Mouse (Mus musculus): ENCODE data around the gene Tmem190.
"Not testable (repeated sequence)": the region's sequence is repeated elsewhere in the genome, so short reads cannot be mapped to it uniquely, and the experiment has no call there.

Gene Tmem190

DNA sequence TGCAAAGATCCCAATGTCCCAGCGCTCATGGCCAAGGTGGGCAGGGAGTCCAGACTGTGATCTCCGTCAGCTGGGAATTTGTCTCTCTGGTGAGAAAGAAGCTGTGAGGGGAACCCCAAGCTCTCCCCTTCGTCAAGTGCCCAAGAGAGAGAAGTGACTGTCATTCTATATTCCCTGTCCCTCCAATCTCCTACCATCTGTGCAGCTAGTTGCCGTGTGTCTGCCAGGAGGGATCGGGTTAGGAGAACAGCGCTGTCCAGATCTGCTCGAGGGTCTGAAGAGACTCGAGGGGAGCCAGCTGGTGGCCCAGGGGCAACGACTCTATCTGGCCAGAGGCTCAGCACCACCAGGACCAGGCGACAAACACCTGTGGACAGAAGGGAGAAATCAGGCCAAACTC is 6.6 kb upstream of the Tmem190 start:
- DNase-seq (ENCODE audit: low read depth, low spot score) = no peak

DNA sequence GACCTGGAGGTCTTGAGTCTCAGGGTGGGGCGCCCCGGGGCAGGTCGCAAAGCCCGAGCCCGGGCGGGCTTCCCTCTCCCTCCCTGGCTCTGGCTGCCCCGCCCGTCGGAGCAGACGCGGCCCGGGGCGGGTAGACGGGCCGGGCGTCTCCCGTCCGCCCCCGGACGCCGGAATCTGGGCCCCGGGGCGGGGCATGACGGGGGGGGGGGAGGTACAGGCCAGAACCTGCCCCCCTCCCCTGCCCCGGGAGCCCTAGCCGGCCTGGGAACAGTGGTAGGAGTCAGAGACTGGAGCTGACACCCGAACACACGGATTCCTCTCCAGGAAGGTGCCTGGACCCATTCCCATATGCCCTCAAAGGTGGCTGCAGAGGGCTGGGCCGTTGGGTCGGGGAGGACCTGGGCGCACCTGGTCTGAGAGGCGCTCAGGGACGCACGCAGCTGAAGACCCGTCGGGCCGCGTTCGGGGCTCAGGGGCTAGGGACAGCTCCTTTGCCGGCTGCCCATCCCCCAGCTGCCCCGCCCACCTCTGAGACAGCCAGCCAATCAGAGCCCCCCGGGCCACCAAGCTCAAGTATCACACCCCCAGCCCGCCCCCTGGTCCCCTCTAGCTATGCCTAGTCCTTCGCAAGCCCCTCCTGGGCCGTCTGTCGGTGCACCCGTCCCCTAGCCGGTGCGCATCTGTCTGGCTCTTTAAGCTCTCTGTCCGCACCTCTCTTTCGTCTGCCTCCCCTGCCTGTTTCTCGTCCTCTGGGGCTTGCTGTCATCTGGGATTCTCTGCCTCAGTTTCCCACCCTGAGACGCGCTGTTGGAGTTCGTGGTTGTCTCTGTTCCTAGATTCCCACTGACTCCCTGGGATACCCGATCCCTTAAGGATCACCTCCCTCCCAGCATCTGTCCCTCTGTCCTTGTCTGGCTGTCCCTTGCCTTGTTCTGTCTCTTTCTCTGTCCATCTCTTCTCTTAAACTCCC is 5.6 kb upstream of the Tmem190 start:
- DNase-seq (ENCODE audit: low read depth, low spot score) = no peak

GRCm38 (mm10) chr7:4777851-4778637 is 4.7 kb upstream of the Tmem190 start:
- no peak for DNase-seq (ENCODE audit: low read depth, low spot score)

DNA sequence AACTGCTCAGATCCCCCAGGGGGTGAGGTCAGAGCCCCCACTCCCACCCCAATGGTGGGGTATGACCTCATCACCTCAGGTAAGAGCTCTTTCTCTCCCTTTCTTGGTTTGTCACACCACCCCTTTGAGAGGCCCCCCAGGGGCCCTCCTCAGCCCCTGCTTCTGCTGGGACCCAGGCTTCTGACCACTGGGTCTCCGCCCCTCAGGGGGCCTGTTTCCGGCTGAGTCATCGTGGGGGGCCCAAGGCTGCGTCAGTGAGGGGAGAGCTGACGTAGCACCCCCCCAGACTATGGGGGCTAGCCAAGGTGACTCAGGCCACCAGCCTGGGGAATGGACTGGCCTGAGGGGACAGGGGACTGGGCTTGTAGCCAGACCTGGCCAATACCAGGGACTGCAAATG is 2.8 kb upstream of the Tmem190 start:
- DNase-seq (ENCODE audit: low read depth, low spot score) = no peak

GRCm38 (mm10) chr7:4782130-4782529 is 607 bp upstream of the Tmem190 start:
- no peak for DNase-seq (ENCODE audit: low read depth, low spot score)

GRCm38 (mm10) chr7:4783667-4784268 is 1.0 kb downstream of the Tmem190 start:
- no peak for DNase-seq (ENCODE audit: low read depth, low spot score)

GRCm38 (mm10) chr7:4788499-4789435 is 6.0 kb downstream of the Tmem190 start:
- DNase-seq (ENCODE audit: low read depth, low spot score) = no peak

DNA sequence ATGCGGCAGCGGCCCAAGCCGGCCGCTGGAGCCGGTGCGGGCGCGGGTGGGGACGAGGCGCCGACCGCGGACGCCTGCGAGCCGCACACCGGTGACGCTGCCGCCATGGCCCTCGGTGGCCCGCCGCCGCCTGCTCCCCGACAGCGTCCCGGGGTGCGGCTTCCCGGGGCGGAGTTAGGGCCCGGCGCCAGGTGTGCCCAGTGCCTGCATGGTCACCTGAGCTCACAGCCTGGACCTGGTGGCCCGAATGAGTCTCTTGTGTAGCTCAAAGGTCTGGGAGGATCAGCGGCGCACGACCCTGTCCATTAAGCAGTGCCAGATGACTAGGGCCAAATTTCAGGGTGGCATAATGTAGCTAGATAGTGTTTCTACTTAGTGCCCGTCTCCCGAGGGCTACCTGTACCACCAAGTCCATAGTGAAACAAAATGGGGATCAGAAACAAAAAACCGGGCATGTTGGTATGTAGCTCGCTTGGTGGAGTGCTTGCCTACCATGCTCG is 6.7 kb downstream of the Tmem190 start, which contains the start of gene Tmem238:
Gene Tmem238 (minus strand): TSS at position 221 of the 500 bp plus-strand sequence.
- no peak for DNase-seq (ENCODE audit: low read depth, low spot score)

DNA sequence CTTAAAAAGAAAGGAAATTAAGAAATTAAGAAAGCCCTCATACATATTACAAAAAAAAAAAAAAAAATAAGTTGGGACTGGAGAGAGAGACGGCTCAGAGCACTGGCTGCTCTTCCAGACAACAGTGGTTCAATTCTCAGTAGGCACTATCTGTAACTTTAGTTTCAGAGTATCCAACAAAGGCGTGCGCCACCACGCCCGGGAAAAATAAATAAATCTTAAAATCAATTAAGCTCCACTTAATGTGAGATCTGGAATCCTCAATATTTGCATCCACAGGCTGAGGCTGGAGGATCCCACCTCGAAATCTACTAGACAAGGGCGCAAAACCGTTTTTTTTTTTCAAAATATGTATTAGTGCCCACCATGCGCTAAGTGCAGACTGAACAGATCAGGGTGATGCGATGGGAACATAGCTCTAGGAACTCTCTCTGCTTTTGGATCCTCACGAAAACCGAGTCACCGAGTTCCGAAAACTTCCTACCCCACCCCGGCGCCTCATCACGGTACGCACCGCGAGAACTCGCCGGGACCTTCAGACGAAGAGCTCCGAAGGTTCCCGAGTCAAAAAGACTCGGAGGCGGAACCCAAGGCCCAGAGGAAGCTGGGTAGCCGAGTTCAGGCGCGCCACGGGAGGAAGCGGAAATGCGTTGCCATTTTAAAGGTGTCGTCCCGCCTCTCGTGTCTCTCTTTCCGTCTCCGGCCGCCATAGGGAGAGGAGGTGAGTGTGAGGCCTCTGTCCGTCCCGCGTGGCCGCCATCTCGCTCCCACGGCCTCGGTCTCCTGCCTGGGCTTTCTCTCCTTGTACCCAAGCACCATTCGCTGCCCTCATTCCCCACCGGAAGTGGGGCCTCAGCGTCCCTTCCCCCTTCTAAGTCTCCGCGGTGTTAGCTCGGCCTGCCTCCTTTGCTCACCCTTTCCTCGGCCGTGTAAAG is 9.8 kb downstream of the Tmem190 start, which contains the start of gene Rpl28:
Gene Rpl28 (plus strand): TSS at position 597 of the 935 bp plus-strand sequence.
- peak; percentile 94 for DNase-seq (ENCODE audit: low read depth, low spot score)

GRCm38 (mm10) chr7:4793248-4793647 is 10.5 kb downstream of the Tmem190 start:
- DNase-seq (ENCODE audit: low read depth, low spot score) = not testable (repeated sequence)

DNA sequence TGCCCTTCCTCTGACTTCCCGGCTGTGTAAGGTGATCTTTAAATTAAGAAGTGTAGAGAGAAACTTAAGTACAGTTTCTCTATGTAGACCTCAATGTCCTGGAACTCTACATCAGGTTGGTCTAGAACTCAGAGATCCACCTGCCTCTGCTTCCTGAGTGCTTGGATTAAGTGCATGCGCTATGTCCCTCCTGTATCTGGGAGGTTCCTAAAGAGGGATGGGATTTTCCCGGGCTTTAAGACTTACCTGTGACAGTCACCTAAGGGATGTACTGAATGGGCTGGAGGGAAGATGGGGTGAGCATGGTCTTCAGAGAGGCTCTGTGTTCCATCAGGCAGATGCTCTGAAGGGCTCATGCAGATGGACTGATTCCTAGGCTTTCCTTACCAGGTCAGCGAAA is 10.9 kb downstream of the Tmem190 start:
- no peak for DNase-seq (ENCODE audit: low read depth, low spot score)

DNA sequence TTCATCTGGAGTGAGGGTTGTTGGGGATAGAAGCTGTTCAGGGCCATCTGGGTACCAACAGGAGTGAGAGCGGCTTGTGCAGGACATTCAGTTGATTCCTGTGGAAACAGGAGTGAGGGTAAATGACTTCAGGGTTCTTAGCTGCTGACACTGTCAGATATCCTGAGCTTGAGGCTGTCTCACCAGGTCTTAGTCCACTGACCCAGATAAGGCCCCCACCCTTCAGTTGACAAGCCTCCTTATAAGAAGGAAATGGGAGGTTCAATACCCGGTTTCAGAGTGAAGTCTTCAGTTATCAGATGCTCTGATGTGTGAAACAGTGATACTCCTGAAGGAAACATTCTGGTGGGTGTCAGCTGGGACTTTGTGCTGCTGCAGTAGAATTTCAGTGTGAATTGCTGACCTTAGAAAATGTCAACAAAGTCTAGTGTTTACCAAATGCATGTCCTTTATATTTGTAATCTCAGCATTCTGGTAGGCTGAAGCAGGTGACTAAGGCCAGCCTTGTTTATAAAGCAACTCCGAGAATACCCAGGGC is 12.0 kb downstream of the Tmem190 start:
- no peak for DNase-seq (ENCODE audit: low read depth, low spot score)

DNA sequence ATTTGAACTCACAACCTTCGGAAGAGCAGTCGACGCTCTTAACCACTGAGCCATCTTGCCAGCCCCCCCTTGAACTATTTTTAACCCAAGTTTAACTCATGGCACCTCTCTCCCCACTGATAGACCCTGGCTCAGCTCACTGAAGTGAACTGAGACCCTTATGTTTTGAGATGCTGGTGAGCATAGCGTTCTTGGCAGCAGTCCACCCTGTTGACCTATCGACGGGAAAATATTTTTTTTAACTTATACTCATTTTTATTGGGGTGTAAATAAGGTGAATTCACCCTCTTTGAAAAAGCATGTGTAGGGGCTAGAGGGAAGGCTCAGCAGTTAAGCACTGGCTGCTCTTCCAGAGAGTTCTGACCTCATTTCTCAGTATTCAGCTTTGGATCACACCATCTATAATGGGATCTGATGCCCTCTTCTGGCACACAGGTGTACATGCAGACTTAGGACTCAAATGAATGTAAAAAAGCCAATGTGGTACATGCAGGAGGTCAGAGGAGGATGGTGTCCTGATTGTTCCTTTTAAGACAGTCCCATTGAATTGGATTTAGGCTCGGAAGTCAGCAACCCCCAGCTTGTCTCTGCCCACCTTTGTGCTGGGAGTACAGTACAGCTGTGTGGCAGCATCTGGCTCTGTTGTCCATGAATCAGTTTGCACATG is 13.2 kb downstream of the Tmem190 start:
- DNase-seq (ENCODE audit: low read depth, low spot score) = no peak

DNA sequence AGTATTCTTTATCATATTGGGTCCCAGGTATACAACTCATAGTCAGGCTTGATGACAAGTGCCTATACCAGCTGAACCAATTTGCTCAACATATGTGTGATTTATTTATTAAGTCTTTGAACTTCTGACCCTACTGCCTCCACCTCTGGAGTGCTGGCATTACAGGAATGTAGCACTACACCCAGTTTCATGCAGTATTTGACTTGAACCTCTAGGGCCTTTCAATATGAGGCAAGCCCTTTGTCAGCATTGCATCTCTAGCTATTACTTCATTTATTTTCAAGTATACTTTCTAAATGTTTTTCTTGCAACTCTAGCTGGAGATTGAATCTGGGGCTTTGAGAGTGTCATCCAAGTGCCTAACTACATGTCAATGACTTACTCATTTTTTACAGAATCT is 19.5 kb downstream of the Tmem190 start:
- DNase-seq (ENCODE audit: low read depth, low spot score) = no peak

GRCm38 (mm10) chr7:4806716-4807115 is 24.0 kb downstream of the Tmem190 start:
- DNase-seq (ENCODE audit: low read depth, low spot score) = no peak

DNA sequence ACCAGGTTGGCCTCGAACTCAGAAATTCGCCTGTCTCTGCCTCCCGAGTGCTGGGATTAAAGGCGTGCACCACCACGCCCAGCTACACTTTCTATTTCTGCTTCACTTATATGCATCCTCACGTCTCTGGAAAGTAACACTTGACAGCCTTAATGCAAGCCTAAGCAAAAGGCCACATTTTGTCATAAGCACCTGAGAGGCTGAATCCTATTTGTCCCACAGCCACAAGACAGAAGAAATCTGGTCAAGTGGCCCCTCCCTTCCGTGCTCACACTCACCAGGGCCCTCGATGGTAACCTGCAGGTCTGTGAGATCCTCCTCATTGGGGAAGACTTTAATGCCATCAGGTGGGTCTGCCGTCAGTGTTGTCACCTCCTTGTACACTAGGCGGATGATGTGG is 28.4 kb downstream of the Tmem190 start:
- not testable (repeated sequence) for DNase-seq (ENCODE audit: low read depth, low spot score)

DNA sequence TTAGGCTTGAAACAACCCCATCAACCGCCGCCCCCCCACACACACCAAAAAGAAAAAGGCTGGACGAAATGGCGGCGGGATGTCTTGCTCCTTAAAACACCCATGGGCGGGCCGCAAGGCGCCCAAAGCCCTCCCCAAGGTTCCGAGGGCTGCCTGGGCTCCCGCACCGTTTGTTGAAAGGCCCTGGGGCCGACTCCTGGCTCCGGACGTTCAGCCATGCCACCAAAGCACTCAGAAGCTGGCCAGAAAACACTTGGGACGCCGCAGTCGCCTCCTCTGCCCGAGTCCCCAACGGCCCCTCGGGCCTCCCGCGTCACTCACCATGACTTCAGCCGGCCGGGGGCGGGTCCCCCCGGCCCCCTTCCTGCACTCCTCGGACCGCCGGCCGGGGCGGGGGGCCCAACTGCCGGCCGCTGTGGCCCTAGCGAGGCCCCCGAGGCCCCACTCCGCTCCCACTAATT is 29.1 kb downstream of the Tmem190 start:
- DNase-seq (ENCODE audit: low read depth, low spot score) = no peak

DNA sequence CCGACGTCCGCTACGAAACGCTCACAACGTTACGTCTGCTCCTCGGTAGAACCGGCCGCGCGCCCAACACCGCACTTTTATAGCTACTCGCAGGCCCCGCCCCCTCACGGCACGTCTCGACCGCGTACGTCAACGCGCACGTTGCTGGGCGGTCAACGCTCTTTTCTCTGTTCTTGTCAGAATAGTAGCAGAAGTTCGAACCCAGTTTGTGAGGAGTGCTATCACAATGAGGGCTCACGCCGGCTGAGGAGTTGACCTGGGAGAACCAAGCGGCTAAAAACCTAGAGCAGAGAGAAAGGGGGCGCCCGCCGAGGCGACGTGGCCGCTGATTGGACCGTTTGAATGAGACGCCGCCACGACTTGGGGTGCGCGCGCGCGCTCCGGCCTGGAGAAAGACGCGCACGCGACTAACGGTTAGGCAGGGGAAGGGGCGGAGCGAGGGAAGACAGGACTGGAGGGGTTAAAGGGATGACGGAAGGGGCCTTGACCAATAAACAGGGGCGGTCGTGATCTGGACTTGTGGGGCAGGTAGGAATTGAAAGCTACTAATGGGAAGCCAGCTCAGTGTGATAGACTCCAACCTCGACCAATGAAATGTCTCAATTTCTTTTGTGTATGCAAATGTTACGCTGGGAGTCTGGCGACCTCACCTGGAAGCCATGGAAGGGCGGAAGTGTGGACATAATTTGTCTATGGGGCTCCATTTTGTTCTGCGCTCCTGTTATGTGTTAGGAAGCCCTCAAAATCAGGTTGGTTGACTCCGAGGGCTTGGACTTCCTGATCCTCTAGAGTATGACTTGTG is 29.8 kb downstream of the Tmem190 start, which contains the start of gene Ube2s:
Gene Ube2s (minus strand): TSS at position 288 of the 802 bp plus-strand sequence.
- DNase-seq (ENCODE audit: low read depth, low spot score) = peak; percentile 100
